Mouse (Mus musculus) left cerebral cortex, adult 9 months (tissue): ENCODE measurements around the gene Tob2.
A peak's percentile ranks its signal among the peaks of the same experiment; 100 is the strongest.

Source experiments
- DNase-seq, 2 experiments: peaks; one replicate each; pipeline ENCODE4 v3.0.0; 2022; ENCODE audit warnings: low spot score in 2 of 2

Gene Tob2

GRCm38 (mm10) chr15:81858517-81859329 lies at the start of gene Tob2:
Gene Tob2 (minus strand): TSS chr15:81858796.
- peak in 1 of 2 experiments; percentile 75 for DNase-seq

GRCm38 (mm10) chr15:81907953-81908352 lies 49.4 kb upstream of the Tob2 start:
- no peak for DNase-seq

DNA sequence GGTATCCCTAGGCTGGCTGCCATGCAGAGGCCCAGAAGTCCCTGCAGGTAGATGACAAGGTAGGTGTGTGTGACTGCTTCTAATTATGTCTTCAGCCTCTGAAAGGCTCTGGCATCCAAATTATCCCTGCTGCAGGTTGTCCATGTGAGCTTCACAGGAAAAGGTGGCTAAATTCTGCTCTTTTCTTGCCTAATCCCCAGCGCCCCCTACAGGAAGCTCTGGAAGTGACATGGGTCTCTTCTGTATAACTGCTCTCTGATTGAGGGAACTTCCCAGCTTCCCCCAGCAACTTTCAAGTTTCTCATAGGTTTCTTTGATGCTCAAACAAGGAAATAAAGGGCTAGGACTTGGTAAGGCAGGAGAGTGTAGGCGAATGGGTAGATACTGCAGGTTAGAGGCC lies 46.3 kb upstream of the Tob2 start:
- peak in 1 of 2 experiments; percentile 86 for DNase-seq

DNA sequence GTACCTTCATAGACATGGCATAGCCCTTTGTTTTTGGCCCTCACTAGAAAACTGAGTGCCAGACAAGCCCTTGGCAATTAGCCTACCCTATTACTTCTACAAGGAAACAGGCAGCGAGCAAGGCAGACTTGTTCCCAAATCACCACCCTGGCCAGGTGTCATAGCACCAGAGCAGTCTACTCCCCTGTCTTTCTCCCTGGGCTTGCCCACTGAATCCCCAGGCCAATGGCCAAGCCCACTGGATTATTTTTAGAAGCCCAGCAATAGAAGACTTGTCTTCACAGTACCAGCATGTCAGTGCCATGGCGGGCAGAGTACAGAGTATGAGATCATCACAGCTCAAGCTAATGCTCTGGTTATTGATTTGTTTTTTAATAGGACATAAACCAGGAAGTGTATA lies 40.2 kb upstream of the Tob2 start:
- DNase-seq: no peak

- DNase-seq: no peak
These were observed 39.1 kb upstream of the Tob2 start for GRCm38 (mm10) chr15:81897607-81898285.

- no peak for DNase-seq
These were observed 37.8 kb upstream of the Tob2 start for GRCm38 (mm10) chr15:81896407-81896806.

DNA sequence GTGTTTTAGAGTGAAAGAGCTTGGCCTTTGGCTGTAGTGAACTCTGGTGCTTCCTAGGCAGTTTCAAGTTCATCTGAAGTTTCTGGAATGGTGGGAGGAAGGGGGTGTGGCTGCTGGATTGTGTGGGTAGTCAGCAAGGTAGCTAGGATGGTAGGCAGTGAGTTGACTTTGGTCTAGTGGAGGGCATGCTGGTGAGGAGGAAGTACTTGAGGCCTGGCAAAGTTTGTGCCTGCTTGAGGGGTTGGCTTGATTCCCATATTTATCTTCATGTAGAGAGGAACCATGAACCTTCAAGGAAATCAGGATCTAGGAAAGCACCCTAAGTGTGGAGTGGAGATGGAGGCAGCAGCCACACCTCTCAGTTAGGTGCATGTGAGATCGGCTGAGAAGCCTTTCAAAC lies 35.4 kb upstream of the Tob2 start:
- DNase-seq: no peak

- no peak for DNase-seq
These were observed 33.4 kb upstream of the Tob2 start for GRCm38 (mm10) chr15:81891822-81892580.

- DNase-seq: peak; percentile 59 to 76
These were observed 32.7 kb upstream of the Tob2 start for GRCm38 (mm10) chr15:81891140-81891802.

DNA sequence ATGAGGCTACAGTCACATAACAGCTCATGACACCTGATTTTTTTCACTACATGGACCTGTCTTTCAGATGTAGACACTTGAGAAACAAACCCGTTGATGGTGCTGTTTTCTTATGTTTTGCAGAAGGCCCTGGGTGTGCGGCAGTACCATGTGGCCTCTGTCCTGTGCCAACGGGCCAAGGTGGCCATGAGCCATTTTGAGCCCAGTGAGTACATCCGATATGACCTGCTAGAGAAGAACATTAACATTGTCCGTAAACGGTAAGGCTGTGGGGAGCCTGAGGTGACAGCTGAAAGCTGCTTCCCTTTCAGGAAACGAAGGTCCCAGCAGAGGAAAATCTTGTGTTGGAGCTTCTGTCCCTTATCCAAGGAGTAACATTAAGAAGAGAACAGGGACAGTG lies 30.6 kb upstream of the Tob2 start:
- no peak for DNase-seq

- no peak for DNase-seq
These were observed 28.4 kb upstream of the Tob2 start for GRCm38 (mm10) chr15:81886795-81887550.

DNA sequence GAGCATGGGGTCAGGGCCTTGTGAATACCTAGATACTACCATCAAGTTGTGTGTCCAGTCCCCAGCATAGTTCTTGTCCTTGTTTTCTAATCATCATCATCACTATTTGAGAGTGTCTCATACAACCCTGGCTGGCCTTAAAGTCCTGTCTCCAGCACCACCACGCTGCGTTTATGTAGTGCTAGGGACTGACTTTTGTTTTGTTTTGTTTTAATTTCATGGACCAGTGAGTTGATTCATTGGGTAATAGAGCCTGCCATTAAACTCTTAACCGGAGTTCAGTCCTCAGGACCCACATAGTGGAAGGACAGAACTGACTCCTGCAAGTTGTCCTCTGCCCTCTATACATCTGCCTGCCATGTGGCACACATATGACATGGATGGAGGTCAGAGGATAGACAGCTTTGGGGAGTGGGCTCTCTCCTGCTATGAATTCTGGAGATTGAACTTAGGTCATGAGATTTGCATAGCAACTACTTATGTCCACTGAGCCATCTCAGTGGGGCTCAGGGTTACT lies 26.9 kb upstream of the Tob2 start:
- no peak for DNase-seq

DNA sequence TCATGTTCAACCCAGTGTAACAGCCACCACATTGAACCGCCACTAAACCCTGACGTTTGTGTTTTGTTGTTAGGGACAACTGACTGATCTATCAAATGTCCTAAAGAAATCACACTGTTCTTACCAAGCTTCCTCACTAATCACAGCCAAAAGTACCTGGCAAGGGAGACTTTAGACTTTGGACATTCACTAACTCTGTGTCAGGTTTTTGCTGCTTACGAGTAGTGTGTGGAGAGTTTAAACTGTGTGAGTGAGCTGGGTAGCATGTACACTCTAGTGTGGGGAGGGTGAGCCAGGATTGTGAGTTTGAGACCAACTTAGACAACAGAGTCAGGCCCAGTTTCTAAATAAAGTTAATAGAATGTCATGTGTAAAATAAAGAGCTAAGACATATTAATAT lies 23.8 kb upstream of the Tob2 start:
- DNase-seq: no peak

- peak; percentile 83 to 89 for DNase-seq
These were observed 21.2 kb upstream of the Tob2 start for GRCm38 (mm10) chr15:81879531-81880401.

GRCm38 (mm10) chr15:81872262-81873136 lies 13.9 kb upstream of the Tob2 start, which contains the start of gene Aco2:
Gene Aco2 (plus strand): TSS chr15:81872309.
- peak; percentile 96 to 100 for DNase-seq

DNA sequence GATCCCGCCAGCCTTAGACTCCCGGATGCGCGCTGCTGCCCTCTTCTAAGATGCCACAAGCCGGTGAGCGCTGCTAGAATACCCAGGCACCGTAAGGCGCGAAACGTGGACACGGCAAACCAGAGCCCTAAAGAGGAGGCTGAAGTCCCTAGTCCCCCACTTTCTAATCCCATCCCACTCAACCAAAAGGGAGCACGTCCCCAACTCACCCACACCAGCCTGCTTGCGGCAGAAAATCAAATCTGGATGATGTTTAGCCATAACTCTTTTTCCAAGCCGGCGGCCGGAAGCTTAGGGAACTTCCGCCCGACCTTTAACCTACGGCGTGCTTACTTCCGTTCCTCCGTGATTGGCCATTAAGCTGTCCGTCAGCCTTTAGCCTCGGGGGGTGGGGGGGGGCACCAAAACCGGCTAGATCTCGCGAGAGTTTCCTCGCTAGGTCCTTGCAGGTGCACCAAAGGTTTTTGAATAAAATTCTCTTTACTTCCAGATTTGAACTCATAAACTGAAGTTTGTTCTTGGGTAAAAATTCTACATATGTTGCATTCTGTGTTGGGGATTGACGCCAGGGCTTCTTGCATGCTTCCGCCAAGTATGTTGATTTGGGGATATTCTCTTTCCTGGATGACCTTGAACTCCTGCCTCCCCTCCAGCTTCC lies 13.1 kb upstream of the Tob2 start, which contains the start of gene Phf5a:
Gene Phf5a (minus strand): TSS at position 308 of the 658 bp plus-strand sequence.
- DNase-seq: peak in 1 of 2 experiments; percentile 86

GRCm38 (mm10) chr15:81869985-81870384 lies 11.4 kb upstream of the Tob2 start:
- no peak for DNase-seq

DNA sequence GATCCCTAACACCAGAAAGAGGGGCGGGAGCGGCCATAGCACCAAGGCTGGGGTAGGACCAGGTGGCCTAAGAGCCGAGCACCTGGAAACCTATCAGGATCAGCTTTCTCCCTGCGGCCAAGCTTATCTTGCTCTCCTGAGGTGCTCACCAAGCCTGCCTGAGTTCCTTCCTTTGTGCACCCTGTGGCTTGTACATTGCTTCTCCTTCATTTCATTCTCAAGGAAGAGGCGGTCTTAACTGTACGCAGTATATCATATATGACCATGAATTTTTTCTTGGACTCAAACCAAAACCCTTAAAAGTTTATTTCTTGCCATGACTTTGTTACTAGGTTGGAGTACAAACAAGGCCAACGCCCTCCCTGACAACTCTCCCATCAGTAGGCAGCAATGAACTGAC lies 5.6 kb upstream of the Tob2 start:
- DNase-seq: no peak
